Mouse (Mus musculus) lung, embryonic 16.5 days (tissue): ENCODE data around the gene Rtn3. TPM values are rescaled to one million over a fixed set of nuclear protein-coding genes. Genes with fewer than 3 reads are reported as not detected.

Experiments
- ATAC-seq: fragments of 200-750 bp; cut with Nextera tagmentation; 2 replicates; pipeline ENCODE4 v1.8.0; 2017; ENCODE audit warnings: low read depth, mild to moderate bottlenecking, moderate library complexity
- H3K27ac ChIP-seq: fragments of 300-500 bp; sonication (generic); 2 replicates; pipeline ENCODE4 v1.5.1; 2014; ENCODE audit warnings: mild to moderate bottlenecking, control low read depth, low read length
- H3K27me3 ChIP-seq: fragments of 300-500 bp; sonication (generic); 2 replicates; pipeline ENCODE4 v1.6.1; 2014; ENCODE audit warnings: low read depth, low read length, mixed read lengths; ENCODE audit not compliant: control insufficient read depth, insufficient read depth
- H3K36me3 ChIP-seq: fragments of 300-500 bp; sonication (generic); 2 replicates; pipeline ENCODE4 v1.6.1; 2014; ENCODE audit warnings: low read length; ENCODE audit not compliant: control insufficient read depth, insufficient read depth
- H3K4me1 ChIP-seq: fragments of 300-500 bp; sonication (generic); replicated peaks from 2 replicates; pipeline ENCODE4 v1.6.1; 2014; ENCODE audit warnings: low read length, mixed read lengths; ENCODE audit not compliant: control insufficient read depth, insufficient read depth
- H3K4me2 ChIP-seq: fragments of 300-500 bp; sonication (generic); 2 replicates; pipeline ENCODE4 v1.6.1; 2014; ENCODE audit warnings: low read depth, low read length, control low read depth
- H3K4me3 ChIP-seq: fragments of 300-500 bp; sonication (generic); 2 replicates; pipeline ENCODE4 v1.5.1; 2014; ENCODE audit warnings: mild to moderate bottlenecking, low read length, control low read depth
- H3K9ac ChIP-seq: fragments of 300-500 bp; sonication (generic); 2 replicates; pipeline ENCODE4 v1.6.1; 2014; ENCODE audit warnings: low read length, control low read depth
- H3K9me3 ChIP-seq: fragments of 300-500 bp; sonication (generic); 2 replicates; pipeline ENCODE4 v1.6.1; 2016; ENCODE audit warnings: low read length; ENCODE audit not compliant: control insufficient read depth
- WGBS: fragments of 180-500 bp; shearing (Covaris S2); extraction: QIAGEN DNeasy Blood & Tissue Kit; methylation state at CpG from one replicate; pipeline ENCODE4 v1.1.7; 2014; 5-methylcytosine and 5-hydroxymethylcytosine counted together
- polyA plus RNA-seq: library from polyadenylated mRNA; unstranded; fragments of >200 nt; fragmentation: Nextera tagmentation; extraction: Ambion mirVana; gene quantifications from 2 replicates; pipeline ENCODE4 v1.2.1, GENCODE M21; 2015

Rtn3 gene
- polyA plus RNA-seq, 1 experiment from 2014 or later: 123 TPM

DNA sequence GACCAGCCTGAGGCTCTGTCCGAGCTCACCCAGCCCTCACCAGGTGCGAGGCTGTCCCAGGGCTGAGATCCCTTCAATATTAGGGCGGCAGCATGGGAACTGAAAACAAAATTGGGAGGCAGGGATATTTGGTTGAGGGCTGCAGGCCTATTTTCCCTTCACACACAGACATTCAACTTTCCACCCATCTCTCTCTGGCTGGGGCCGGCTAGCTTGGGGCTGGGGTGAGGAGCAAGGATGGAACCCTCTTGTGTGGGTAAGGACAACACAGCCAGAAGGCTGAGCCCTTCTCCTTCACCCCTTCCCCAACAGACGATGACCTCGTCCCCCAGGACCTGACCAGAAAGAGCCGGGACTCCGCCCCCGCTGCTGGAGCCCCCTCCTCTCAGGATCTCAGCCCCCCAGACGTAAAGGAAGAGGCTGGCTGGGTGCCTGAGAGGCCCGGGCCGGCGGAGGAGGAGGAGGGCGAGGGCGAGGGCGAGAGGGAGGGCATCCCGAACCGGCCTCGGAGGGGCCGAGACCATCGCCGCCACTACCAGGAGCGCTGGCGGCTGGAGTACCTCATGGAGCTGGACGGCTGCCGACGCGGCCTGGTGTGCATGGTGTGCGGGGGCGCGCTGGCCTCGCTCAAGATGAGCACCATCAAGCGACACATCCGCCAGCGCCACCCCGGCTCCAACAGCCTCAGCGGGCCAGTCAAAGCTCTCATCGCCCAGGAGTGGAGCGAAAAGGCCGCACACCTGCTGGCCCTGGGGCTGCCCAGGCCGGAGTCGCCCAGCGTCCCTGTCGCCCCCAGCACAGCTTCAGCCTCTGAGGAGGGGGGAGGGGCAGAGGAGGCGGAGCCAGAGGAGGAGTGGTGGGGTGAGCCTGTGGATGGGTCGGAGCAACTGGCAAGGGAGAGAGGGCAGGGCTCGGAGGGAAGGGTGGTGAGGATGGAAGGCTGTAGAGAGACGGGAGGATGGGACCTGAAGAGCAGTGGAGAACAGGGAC, 61.2 kb downstream of the Rtn3 start:
- H3K4me1 ChIP-seq: peaks cover 59% of the 10 kb centered on the region
- H3K36me3 ChIP-seq: peaks cover 28% of the 10 kb centered on the region
- peak overlapping the region; percentile 32 for H3K9ac ChIP-seq
- ATAC-seq: peak; percentile 24
- H3K4me2 ChIP-seq: peak overlapping the region; percentile 52
- H3K9me3 ChIP-seq: no peaks in the 10 kb centered on the region
- WGBS: 19% methylated on average over 39 of the region's 48 CpGs
- H3K27ac ChIP-seq: peak overlapping the region; percentile 89
- H3K4me3 ChIP-seq: peak overlapping the region; percentile 16; the same call in 1 of the 2 replicates
- H3K27me3 ChIP-seq: no peaks in the 10 kb centered on the region

- H3K36me3 ChIP-seq: peaks cover 22% of the 10 kb centered on the region
- WGBS: 64% methylated on average over 25 of the region's 27 CpGs
These were observed 62.1 kb downstream of the Rtn3 start for GRCm38 (mm10) chr19:7420841-7421601.

DNA sequence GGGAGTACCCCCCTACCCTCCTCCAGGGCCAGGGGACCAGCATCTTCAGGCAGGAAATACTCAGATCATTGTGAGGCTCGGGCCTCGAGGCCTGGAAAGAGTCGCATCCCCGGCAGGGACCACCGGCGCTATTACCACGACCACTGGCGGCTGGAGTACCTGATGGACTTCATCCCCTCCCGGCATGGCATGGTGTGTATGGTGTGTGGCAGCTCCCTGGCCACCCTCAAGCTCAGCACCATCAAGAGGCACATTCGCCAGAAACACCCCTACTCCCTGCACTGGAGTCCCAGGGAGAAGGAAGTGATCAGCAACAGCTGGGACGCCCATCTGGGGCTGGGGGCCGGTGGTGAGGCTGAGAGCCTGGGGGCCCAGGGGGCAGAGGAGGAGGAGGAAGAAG, 63.0 kb downstream of the Rtn3 start:
- H3K9ac ChIP-seq: 0 out of 2 replicates have a peak overlapping the region, but pooled peaks have one; percentile 33
- ATAC-seq: no peak
- peak overlapping the region; percentile 89 for H3K4me2 ChIP-seq
- H3K4me1 ChIP-seq: peaks cover 65% of the 10 kb centered on the region
- no peaks in the 10 kb centered on the region for H3K27me3 ChIP-seq
- peaks cover 20% of the 10 kb centered on the region for H3K36me3 ChIP-seq
- no peak overlapping the region for H3K27ac ChIP-seq
- WGBS: 57% methylated on average over 12 of the region's 12 CpGs
- H3K9me3 ChIP-seq: no peaks in the 10 kb centered on the region
- no peak overlapping the region for H3K4me3 ChIP-seq

More at GRCm38 (mm10) chr19:7420841-7421601, 62.1 kb downstream of the Rtn3 start:
- H3K9me3 ChIP-seq: no peaks in the 10 kb centered on the region
- peak overlapping the region; percentile 89 for H3K27ac ChIP-seq
- no peaks in the 10 kb centered on the region for H3K27me3 ChIP-seq
- H3K4me1 ChIP-seq: peaks cover 65% of the 10 kb centered on the region
- no peak overlapping the region for H3K4me2 ChIP-seq
- ATAC-seq: no peak
- no peak overlapping the region for H3K4me3 ChIP-seq
- peak overlapping the region; percentile 6; the same call in 1 of the 2 replicates for H3K9ac ChIP-seq

DNA sequence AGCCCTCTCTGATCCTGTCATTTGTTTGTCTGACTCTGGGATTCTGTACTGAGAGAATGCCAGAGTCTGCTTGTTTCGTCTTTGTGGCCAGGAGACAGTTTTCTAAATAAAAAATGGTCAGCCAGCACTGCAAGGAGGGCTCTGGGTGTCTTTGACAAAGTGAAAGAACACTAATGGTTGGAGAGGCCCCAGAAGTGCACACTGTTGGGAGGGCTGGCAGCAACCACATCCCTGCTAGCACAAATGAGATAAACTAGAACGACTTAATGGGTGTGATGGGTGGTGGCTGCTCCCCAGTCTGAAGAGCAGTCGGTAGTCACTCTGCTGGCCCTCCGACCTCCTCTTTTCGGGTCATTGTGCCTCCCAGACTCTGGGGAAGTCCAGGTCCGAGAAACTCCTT, 63.9 kb downstream of the Rtn3 start:
- ATAC-seq: no peak
- 22% methylated on average over 6 of the region's 6 CpGs for WGBS

DNA sequence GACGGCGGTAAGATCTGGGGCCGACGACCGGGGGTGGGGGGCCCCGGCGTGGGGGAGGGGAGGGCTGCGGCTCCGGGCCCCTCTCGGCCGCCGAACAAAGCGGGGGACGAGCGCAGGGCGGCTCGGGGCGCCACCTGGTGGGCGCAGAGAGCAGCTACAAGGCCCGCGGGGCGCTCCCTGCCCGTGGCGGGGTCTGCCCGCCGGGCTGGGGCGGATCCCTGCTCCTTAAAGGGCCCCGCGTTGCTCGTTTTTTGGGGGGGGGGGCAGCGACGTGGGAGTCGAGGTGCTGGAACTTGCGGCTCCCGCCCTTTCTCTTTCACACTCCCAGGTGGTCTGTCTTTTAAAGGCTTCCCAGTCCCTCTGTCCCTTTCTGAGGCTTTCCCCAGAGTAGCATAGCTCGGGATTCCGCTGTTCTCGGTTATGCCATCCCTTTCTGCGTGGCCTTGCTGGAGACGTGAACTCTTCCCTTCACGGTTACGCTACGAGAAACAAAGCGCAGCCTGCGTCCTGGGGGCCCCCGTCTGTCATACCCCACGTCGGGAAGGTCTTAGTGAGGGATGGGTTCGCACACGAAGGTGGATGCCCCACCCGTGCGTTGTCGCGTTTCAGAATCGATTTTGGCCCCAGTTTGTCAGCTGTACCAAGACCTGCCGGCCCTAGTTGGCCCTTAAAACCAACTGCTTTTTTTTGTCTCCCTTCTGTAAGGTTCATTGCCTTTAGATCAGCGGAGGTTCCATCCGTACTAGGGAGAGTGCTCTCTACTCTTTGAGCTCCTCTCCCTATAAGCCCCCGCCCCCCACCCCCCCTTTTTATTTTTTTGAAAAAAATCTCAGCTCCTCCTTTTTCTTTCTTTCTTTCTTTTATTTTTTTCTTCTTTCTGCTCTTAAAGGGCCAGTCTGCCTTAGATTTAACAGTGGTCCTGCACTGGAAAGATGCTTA, 64.9 kb downstream of the Rtn3 start:
- peak overlapping the region; percentile 89 for H3K4me2 ChIP-seq
- ATAC-seq: peak; percentile 73
- H3K4me1 ChIP-seq: peaks cover 53% of the 10 kb centered on the region
- no peaks in the 10 kb centered on the region for H3K27me3 ChIP-seq
- peak overlapping the region; percentile 91 for H3K27ac ChIP-seq
- peaks cover 17% of the 10 kb centered on the region for H3K36me3 ChIP-seq
- peak overlapping the region; percentile 96 for H3K9ac ChIP-seq
- H3K9me3 ChIP-seq: no peaks in the 10 kb centered on the region
- H3K4me3 ChIP-seq: peak overlapping the region; percentile 73
- WGBS: under 1% methylated on average over 51 of the region's 59 CpGs

More for the DNA sequence above, 63.9 kb downstream of the Rtn3 start:
- no peaks in the 10 kb centered on the region for H3K27me3 ChIP-seq
- H3K9me3 ChIP-seq: no peaks in the 10 kb centered on the region
- H3K36me3 ChIP-seq: peaks cover 17% of the 10 kb centered on the region
- H3K4me2 ChIP-seq: peak overlapping the region; percentile 89
- peak overlapping the region; percentile 25; the same call in 1 of the 2 replicates for H3K27ac ChIP-seq
- peak overlapping the region; percentile 96 for H3K9ac ChIP-seq
- peaks cover 61% of the 10 kb centered on the region for H3K4me1 ChIP-seq
- H3K4me3 ChIP-seq: peak overlapping the region; percentile 73

GRCm38 (mm10) chr19:7416834-7417735, 66.0 kb downstream of the Rtn3 start, which contains the start of gene 2700081O15Rik:
Gene 2700081O15Rik, plus strand, starts transcription at chr19:7417625.
- Histone ChIP-seq H3K27ac (peak within 1 kb of the TSS; percentile 91), H3K4me3 (peak within 1 kb of the TSS; percentile 73), H3K36me3 (peaks cover 11% of the 10 kb centered on the region), H3K4me1 (peaks cover 42% of the 10 kb centered on the region), H3K9me3 (no peaks in the 10 kb centered on the region), H3K4me2 (peak within 1 kb of the TSS; percentile 89), H3K9ac (peak within 1 kb of the TSS; percentile 96), H3K27me3 (no peaks in the 10 kb centered on the region)
- under 1% methylated on average over 90 of the region's 107 CpGs for WGBS
- peak; percentile 77 for ATAC-seq

DNA sequence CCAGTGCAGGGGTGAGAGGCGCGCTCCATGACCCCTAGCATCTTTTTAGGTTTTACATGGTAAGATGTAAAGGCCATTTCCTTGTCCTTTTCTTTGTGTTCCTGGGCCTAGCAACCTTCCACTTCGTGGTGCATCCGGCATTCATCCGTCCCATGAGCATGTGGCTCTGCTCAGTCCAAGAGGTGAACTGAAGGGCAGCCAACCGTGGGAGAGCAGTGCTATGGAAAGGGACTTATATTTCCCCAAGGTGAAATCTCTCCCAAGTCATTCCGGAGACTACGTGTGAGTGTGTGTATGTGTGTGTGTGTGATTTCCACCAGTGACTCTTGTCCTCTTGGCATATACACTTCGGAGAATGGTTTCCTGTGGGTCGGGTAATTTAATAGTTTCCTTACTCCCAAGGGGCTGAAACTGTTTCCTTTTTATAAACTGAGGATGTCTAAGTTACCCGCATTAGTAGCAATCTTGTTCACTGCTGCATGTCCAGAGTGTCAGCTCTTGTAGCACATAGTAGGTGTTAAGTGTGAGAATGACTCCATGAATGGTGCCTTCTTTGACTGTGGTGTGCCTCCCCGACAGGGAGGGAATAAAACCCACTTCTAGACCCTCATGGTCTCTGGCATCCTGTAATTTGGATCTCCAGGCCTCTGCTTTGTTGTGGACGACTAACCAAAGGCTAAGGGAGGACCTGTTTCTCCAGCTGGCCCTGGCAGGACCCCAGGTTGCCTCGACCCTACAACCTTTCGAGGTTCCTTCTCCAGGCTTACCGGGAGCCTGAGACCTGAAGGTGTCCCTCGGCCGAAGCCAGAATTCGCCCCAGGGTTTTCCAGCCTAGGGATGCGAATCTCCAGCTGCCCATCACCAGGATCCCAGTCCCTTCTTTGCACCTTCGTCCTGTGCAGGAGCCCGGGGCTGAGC, 66.9 kb downstream of the Rtn3 start:
- Histone ChIP-seq H3K9me3 (no peaks in the 10 kb centered on the region), H3K4me1 (peaks cover 33% of the 10 kb centered on the region), H3K27me3 (no peaks in the 10 kb centered on the region), H3K36me3 (peaks cover 8% of the 10 kb centered on the region), H3K4me3 (peak overlapping the region; percentile 73), H3K27ac (peak overlapping the region; percentile 91), H3K4me2 (peak overlapping the region; percentile 89), H3K9ac (peak overlapping the region; percentile 96)
- WGBS: 30% methylated on average over 22 of the region's 22 CpGs
- ATAC-seq: no peak
